Mouse (Mus musculus): ENCODE measurements around the gene N4bp1. TPM values are rescaled to one million over a fixed set of nuclear protein-coding genes. Genes with fewer than 3 reads are reported as not detected.
A peak's percentile ranks its signal among the peaks of the same experiment; 100 is the strongest.

N4bp1 gene
- polyA plus RNA-seq, 1 experiment from 2014 or later, result 2.8 TPM

DNA sequence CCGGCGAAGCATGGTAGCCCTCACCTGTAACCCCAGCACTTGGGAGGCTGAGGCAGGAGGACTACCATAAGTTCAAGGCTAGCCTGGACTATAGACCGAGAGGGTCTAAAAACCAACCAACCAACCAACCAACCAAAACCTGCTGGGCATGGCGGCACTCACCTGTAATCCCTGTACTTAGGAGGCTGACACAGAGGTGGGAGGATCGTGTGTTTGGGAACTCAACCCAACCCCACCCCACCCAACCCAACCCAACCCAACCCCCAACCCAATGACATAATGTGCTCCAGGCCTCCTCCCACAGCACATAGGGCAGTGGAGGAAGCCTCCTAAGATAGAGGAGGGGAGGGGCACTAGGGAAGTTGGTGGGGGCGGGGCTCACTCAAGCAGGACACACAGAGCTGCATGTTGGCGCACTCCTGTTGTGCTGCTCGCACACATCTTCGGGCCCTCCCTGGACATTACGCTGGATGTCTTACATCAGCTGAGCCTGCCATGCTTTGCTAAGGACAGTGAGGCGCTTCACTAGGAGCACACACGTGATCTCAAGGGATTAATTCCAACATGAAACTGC is 44.9 kb downstream of the N4bp1 start:
- H3K27ac ChIP-seq, result no peak overlapping the region
- no peak overlapping the region for H3K4me2 ChIP-seq
- no peak overlapping the region for H3K4me3 ChIP-seq (replicated peaks)
- no peak for DNase-seq
- WGBS (ENCODE audit: insufficient replicate concordance), result 74% methylated on average over 12 of the region's 12 CpGs
- no peaks in the 10 kb centered on the region for H3K9me3 ChIP-seq (replicated peaks)
- ATAC-seq (ENCODE audit: low read depth), result no peak
- peaks cover 37% of the 10 kb centered on the region for H3K36me3 ChIP-seq
- H3K4me1 ChIP-seq (replicated peaks), result peaks cover 7% of the 10 kb centered on the region; the same call in 1 of the 2 replicates
- no peak overlapping the region for H3K9ac ChIP-seq
- H3K27me3 ChIP-seq, result no peaks in the 10 kb centered on the region

DNA sequence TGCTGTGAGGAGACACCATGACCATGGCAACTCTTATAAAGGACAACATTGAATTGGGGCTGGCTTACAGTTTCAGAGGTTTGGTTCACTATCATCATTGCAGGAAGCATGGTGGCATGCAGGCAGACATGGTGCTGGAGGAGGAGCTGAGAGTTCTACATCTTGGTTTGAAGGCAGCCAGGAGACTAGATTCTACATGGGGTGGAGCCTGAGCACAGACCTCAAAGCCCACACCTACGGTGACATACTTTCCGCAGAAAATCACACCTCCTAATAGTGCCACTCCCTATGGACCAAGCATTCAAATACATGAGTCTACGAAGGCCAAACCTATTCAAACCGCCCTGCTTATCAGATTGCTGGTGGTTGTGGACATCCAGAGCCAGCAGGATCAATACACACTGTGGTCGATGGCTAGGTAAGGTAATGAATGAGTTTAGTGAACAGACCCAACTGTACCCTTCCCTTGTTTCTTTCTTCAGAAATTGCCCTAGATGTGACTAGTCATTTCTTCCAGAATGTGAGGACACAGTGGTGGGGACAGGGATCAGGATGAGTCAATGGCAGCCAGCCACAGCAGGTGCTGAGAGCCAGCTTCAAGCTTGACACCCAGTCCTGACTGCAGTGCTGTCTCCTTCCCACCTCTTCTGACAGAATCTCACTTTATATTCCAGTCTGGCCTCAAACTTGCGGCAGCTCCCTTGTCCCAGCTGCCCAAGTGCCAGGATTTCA is 46.2 kb downstream of the N4bp1 start:
- ATAC-seq (ENCODE audit: low read depth), result no peak
- no peak for DNase-seq
- H3K27ac ChIP-seq, result no peak overlapping the region
- WGBS (ENCODE audit: insufficient replicate concordance), result 71% methylated on average over 6 of the region's 6 CpGs
- H3K4me2 ChIP-seq, result no peak overlapping the region
- no peaks in the 10 kb centered on the region for H3K27me3 ChIP-seq
- 0 out of 2 replicates have a peak, but pooled peaks cover 2% of the 10 kb centered on the region for H3K9me3 ChIP-seq (replicated peaks)
- H3K4me1 ChIP-seq (replicated peaks), result peaks cover 8% of the 10 kb centered on the region
- no peak overlapping the region for H3K4me3 ChIP-seq (replicated peaks)
- H3K9ac ChIP-seq, result no peak overlapping the region
- H3K36me3 ChIP-seq, result peaks cover 27% of the 10 kb centered on the region

DNA sequence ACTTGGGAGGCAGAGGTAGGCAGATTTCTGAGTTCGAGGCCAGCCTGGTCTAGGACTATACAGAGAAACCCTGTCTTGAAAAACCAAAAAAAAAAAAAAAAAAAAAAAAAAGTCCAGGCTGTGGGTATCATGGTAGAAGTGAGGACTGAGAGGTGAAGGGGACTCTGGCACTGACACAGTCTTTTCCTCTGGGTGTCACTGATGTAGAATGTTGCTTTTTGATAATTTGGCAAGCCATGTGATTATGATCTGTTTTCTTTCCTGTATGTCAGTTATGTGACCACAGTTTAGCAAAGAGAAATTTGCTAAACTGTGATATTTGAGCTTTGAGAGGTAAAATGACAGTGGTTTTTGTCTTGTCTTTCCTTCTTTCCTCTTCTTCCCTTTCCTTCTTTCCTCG is 47.8 kb downstream of the N4bp1 start:
- Histone ChIP-seq H3K27me3 (no peaks in the 10 kb centered on the region), H3K9ac (no peak overlapping the region), H3K4me2 (no peak overlapping the region), H3K4me3 (replicated peaks) (no peak overlapping the region), H3K27ac (no peak overlapping the region), H3K4me1 (replicated peaks) (peaks cover 11% of the 10 kb centered on the region), H3K9me3 (replicated peaks) (0 out of 2 replicates have a peak, but pooled peaks cover 3% of the 10 kb centered on the region), H3K36me3 (peaks cover 13% of the 10 kb centered on the region; the same call in 1 of the 2 replicates)
- DNase-seq (no peak), ATAC-seq (ENCODE audit: low read depth) (no peak)
- WGBS (ENCODE audit: insufficient replicate concordance), result 29% methylated on average over 2 of the region's 2 CpGs

DNA sequence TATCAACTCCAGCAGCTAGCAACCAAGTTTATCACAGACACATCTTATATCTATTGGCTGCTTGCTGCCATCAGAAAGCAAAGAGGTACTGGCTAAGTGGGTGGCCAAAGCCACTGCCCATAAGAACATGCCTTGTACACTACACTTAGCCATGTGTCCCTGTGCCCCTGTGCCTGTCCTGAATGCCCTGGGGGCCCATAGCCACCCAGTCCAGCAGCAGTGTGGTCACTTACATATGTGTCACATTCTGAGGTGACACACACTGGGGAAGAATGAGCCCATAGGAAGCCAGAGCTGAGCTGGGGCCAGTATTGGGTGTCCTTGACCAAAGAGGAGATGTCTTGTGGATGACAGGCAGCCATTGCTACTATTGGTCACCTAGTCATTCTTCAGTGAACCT is 49.2 kb downstream of the N4bp1 start:
- H3K9me3 ChIP-seq (replicated peaks), result 0 out of 2 replicates have a peak, but pooled peaks cover 3% of the 10 kb centered on the region
- 0 out of 2 replicates have a peak, but pooled peaks cover 7% of the 10 kb centered on the region for H3K36me3 ChIP-seq
- H3K4me2 ChIP-seq, result no peak overlapping the region
- H3K27me3 ChIP-seq, result no peaks in the 10 kb centered on the region
- no peak overlapping the region for H3K27ac ChIP-seq
- no peak overlapping the region for H3K9ac ChIP-seq
- DNase-seq (no peak), ATAC-seq (ENCODE audit: low read depth) (no peak)
- H3K4me3 ChIP-seq (replicated peaks), result no peak overlapping the region
- H3K4me1 ChIP-seq (replicated peaks), result peaks cover 11% of the 10 kb centered on the region

DNA sequence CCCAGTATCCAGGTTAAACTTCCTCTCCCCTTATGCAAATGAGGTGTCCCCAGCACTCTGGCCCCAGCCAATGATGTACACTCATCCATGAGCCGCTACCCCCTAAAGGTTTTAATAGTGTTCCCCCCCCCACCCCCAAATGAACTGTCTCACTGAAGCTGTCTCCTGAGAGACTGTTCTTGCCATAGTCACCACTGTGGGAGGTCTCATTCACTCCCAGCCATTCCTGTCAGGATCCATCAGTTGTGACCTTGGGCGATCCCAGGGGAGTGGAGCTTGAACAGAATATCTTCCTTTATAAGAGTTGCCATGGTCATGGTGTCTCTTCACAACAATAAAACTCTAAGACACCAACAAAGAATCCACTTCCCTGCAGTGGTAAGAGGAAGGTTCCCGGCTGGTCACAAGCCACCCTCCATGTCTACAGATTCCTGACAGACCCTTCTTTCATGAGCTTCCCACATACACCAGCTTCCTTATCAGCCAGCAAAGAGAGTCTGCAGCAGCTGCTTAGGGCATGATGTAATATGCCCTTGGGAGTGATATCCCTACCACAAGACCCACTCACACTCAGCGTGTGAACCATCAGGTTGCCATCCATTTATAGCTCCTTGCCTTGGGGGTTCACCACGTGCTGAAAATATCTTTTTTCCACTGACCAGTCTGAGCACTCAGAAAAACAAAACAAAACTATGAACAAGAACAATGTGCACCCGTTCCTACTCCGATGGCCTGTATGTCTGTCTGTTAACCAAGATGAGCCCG is 50.4 kb downstream of the N4bp1 start:
- Histone ChIP-seq H3K4me2 (no peak overlapping the region), H3K4me3 (replicated peaks) (no peak overlapping the region), H3K36me3 (no peaks in the 10 kb centered on the region), H3K27ac (no peak overlapping the region), H3K9me3 (replicated peaks) (0 out of 2 replicates have a peak, but pooled peaks cover 3% of the 10 kb centered on the region), H3K4me1 (replicated peaks) (peaks cover 7% of the 10 kb centered on the region), H3K9ac (no peak overlapping the region), H3K27me3 (no peaks in the 10 kb centered on the region)
- ATAC-seq (ENCODE audit: low read depth) (no peak), DNase-seq (no peak)
- 64% methylated on average over 8 of the region's 8 CpGs for WGBS (ENCODE audit: insufficient replicate concordance)

DNA sequence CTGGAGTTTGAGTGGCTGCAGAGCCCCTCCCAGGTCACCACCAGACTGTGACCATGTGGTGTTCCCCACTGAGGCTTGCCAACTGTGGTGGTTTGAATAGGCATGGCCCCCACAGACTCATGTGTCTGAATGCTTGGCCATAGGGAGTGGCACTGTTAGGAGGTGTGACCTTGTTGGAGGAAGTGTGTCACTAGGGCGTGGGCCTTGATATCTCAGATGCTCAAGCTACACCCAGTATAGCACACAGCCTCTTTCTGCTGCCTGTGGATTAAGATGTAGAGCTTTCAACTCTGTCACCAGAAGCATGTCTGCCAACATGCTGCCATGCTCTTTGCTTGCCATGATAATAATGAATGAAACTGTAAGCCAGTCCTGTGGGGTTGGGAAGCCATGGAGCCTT is 51.1 kb downstream of the N4bp1 start:
- ATAC-seq (ENCODE audit: low read depth) (peak; percentile 58; the same call in 1 of the 2 replicates), DNase-seq (no peak)
- H3K4me3 ChIP-seq (replicated peaks), result no peak overlapping the region
- 62% methylated on average over 1 of the region's 1 CpGs for WGBS (ENCODE audit: insufficient replicate concordance)
- no peak overlapping the region for H3K9ac ChIP-seq
- H3K9me3 ChIP-seq (replicated peaks), result 0 out of 2 replicates have a peak, but pooled peaks cover 3% of the 10 kb centered on the region
- no peaks in the 10 kb centered on the region for H3K36me3 ChIP-seq
- no peaks in the 10 kb centered on the region for H3K27me3 ChIP-seq
- no peak overlapping the region for H3K4me2 ChIP-seq
- H3K4me1 ChIP-seq (replicated peaks), result peaks cover 7% of the 10 kb centered on the region
- H3K27ac ChIP-seq, result no peak overlapping the region

DNA sequence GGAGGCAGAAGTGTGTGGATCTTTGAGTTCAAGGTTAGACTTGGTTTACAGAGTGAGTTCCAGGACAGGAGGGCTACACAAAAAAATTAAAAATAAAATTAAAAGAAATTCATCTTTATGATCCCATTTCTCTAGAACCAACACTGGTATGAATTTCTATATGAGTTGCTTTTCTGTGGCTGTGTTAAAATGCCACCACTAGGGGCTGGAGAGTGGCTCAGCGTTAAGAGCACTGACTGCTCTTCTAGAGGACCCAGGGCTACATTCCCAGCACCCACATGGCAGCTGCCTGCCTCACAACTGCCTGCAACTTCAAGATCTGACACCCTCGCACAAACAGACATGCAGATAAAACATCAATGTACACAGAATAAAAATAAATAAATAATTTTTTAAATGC is 56.1 kb downstream of the N4bp1 start:
- H3K9me3 ChIP-seq (replicated peaks), result 0 out of 2 replicates have a peak, but pooled peaks cover 1% of the 10 kb centered on the region
- DNase-seq (no peak), ATAC-seq (ENCODE audit: low read depth) (no peak)
- no peak overlapping the region for H3K9ac ChIP-seq
- no peak overlapping the region for H3K4me3 ChIP-seq (replicated peaks)
- H3K4me2 ChIP-seq, result no peak overlapping the region
- 42% methylated on average over 2 of the region's 2 CpGs for WGBS (ENCODE audit: insufficient replicate concordance)
- peaks cover 30% of the 10 kb centered on the region for H3K4me1 ChIP-seq (replicated peaks)
- H3K36me3 ChIP-seq, result no peaks in the 10 kb centered on the region
- no peak overlapping the region for H3K27ac ChIP-seq
- H3K27me3 ChIP-seq, result no peaks in the 10 kb centered on the region

DNA sequence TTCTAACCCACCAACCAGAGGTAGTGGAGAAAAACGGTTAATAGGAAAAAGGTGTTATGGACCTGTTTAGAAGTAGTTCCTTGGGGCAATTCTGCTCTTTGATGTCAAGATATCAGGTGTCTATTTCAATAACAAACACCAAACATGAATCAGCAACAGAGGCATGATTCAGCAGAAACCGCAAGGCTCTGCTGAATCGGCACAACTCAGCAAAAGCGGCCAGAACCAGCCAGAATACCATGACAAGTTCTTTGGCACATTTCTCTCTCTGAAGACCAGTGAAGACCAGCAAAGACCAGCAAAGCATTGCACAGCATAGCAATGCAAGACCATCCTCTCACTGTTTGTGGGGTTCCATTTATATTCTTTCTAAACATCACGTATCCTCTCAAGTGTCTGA is 57.9 kb downstream of the N4bp1 start:
- Histone ChIP-seq H3K27ac (peak overlapping the region; percentile 61), H3K4me1 (replicated peaks) (peaks cover 28% of the 10 kb centered on the region), H3K4me3 (replicated peaks) (no peak overlapping the region), H3K9ac (no peak overlapping the region), H3K4me2 (no peak overlapping the region; the same call in 1 of the 2 replicates), H3K27me3 (no peaks in the 10 kb centered on the region), H3K9me3 (replicated peaks) (no peaks in the 10 kb centered on the region), H3K36me3 (no peaks in the 10 kb centered on the region)
- WGBS (ENCODE audit: insufficient replicate concordance), result 70% methylated on average over 5 of the region's 5 CpGs
- ATAC-seq (ENCODE audit: low read depth) (peak; percentile 29; the same call in 1 of the 2 replicates), DNase-seq (peak; percentile 62)

DNA sequence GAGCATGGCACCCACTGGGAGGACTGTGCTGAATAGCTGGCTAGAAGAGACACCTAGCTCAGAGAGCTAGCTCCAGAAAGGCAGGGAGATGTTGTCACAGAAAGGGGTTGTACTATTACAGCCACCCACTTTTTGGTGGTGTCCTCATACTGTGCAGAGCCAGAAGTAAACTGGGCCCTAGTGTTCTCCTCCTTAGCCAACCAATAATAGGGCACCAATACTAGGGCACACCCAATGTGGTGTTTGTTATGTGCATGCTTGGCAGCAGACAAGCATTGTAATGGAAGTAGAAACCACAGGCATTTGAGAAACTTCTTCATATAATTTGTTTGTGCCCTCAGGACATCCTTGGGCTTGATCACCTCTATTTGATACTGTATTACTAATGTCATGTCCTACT is 58.5 kb downstream of the N4bp1 start:
- ATAC-seq (ENCODE audit: low read depth) (peak; percentile 70), DNase-seq (no peak)
- no peak overlapping the region for H3K9ac ChIP-seq
- H3K27me3 ChIP-seq, result no peaks in the 10 kb centered on the region
- no peaks in the 10 kb centered on the region for H3K36me3 ChIP-seq
- H3K27ac ChIP-seq, result peak overlapping the region; percentile 58
- H3K4me3 ChIP-seq (replicated peaks), result no peak overlapping the region
- peaks cover 34% of the 10 kb centered on the region for H3K4me1 ChIP-seq (replicated peaks)
- H3K9me3 ChIP-seq (replicated peaks), result no peaks in the 10 kb centered on the region
- H3K4me2 ChIP-seq, result peak overlapping the region; percentile 3; the same call in 1 of the 2 replicates

DNA sequence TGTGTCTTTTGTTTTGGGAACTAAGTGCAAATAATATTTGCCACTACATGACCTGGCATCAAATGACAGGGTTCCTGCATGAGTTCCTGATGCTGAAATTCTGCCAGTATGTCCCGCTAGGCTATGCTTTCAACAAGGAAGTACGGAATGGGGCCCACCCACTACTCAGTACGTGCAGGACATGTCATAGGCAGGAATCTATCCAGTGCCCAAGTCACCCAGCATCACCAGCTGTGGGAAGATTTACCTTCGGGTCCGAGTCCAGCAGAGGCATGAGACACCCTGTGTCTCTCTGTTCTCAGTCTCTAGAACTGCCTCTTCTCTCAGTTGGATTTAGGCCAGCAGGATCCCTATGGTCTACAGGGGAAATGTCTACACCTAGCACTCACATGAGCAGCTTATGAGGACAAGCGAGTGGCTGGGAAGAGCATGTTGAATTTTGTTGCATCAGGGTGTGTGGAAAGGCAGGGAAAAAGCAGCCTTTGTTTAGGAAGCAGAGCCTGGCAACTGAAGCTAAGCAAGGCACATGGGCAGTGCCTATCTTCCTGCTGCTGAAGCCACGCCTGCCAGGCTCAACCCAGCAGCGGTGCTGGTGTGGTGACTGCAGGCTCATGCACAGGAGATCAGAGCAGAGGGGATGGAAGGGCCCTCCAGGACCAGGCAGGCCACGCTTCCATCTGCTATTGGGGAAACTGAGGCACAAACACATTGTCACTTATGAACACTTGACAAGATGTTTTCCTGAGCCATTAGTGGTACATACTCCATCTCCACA is 59.2 kb downstream of the N4bp1 start:
- Histone ChIP-seq H3K4me2 (peak overlapping the region; percentile 3; the same call in 1 of the 2 replicates), H3K27ac (peak overlapping the region; percentile 58), H3K4me1 (replicated peaks) (peaks cover 39% of the 10 kb centered on the region), H3K9me3 (replicated peaks) (no peaks in the 10 kb centered on the region), H3K4me3 (replicated peaks) (no peak overlapping the region), H3K9ac (no peak overlapping the region), H3K36me3 (no peaks in the 10 kb centered on the region), H3K27me3 (no peaks in the 10 kb centered on the region)
- WGBS (ENCODE audit: insufficient replicate concordance), result 64% methylated on average over 9 of the region's 9 CpGs
- DNase-seq, result peak; percentile 37
- peak; percentile 88 for ATAC-seq (ENCODE audit: low read depth)

DNA sequence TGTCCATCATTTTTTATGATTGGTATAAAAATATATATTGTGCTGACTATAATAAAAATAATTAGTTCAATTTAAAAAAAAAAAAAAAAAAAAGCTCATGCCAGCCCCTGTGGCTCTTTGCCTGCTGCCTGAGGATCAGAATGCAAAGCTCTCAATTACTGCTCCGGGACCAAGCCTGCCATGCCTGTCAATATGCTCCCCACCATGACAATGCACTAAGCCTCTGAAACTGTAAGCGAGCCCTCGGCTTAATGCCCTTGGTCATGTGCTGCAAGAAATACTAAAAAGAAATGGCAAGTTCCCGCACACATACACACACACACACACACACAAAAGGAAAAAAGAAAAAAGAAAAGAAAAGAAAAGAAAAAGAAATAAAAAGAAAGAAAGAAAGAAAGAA is 60.3 kb downstream of the N4bp1 start:
- no peaks in the 10 kb centered on the region for H3K36me3 ChIP-seq
- no peaks in the 10 kb centered on the region for H3K27me3 ChIP-seq
- ATAC-seq (ENCODE audit: low read depth), result no peak
- 62% methylated on average over 4 of the region's 4 CpGs for WGBS (ENCODE audit: insufficient replicate concordance)
- H3K9ac ChIP-seq, result no peak overlapping the region
- no peak overlapping the region for H3K4me2 ChIP-seq
- H3K27ac ChIP-seq, result no peak overlapping the region
- peaks cover 47% of the 10 kb centered on the region for H3K4me1 ChIP-seq (replicated peaks)
- no peaks in the 10 kb centered on the region for H3K9me3 ChIP-seq (replicated peaks)
- DNase-seq, result no peak
- H3K4me3 ChIP-seq (replicated peaks), result no peak overlapping the region
